Mouse (Mus musculus) cortical plate, adult 2 months (tissue): ENCODE measurements around the gene Top2a. TPM values are rescaled to one million over a fixed set of nuclear protein-coding genes. Genes with fewer than 3 reads are reported as not detected.

Source experiments
- H3K27ac ChIP-seq: fragments of 200-500 bp; 2 replicates; pipeline ENCODE4 v1.5.1; 2012; ENCODE audit warnings: low read length, control low read depth, inconsistent platforms; ENCODE audit not compliant: insufficient read depth
- H3K4me1 ChIP-seq: fragments of 200-500 bp; 2 replicates; pipeline ENCODE4 v1.6.1; 2011; ENCODE audit warnings: low read length; ENCODE audit not compliant: control insufficient read depth, insufficient read depth
- H3K4me3 ChIP-seq: fragments of 200-500 bp; 2 replicates; pipeline ENCODE4 v1.5.1; 2011; ENCODE audit warnings: mild to moderate bottlenecking, low read length, control low read depth; ENCODE audit not compliant: insufficient read depth
- CTCF ChIP-seq: fragments of 200-500 bp; IDR thresholded peaks from 2 replicates; pipeline ENCODE4 v1.5.1; 2011; ENCODE audit warnings: mild to moderate bottlenecking, control low read depth, low read length; ENCODE audit not compliant: insufficient read depth; ENCODE audit errors: extremely low read depth
- POLR2A ChIP-seq: fragments of 200-500 bp; IDR thresholded peaks from 2 replicates; pipeline ENCODE4 v1.6.1; 2011; ENCODE audit warnings: mild to moderate bottlenecking, low read length, control low read depth; ENCODE audit not compliant: insufficient read depth; ENCODE audit errors: extremely low read depth
- polyA plus RNA-seq: library from polyadenylated mRNA; depleted of rRNA; stranded (reverse); fragments of >200 nt; gene quantifications from 2 replicates; pipeline ENCODE4 v1.2.3, GENCODE M21; 2012

Gene Top2a
- polyA plus RNA-seq, 1 experiment, result 1.8 TPM

GRCm38 (mm10) chr11:98974871-98975719 lies 48.9 kb downstream of the Top2a start:
- H3K27ac ChIP-seq, result no peak overlapping the region
- no peaks in the 10 kb centered on the region for H3K4me1 ChIP-seq
- TF ChIP-seq CTCF (peak; percentile 89), POLR2A (no peak)
- H3K4me3 ChIP-seq, result no peak overlapping the region

- no peak overlapping the region for H3K4me3 ChIP-seq
- TF ChIP-seq POLR2A (no peak), CTCF (no peak)
- peaks cover 3% of the 10 kb centered on the region; the same call in 1 of the 2 replicates for H3K4me1 ChIP-seq
- no peak overlapping the region for H3K27ac ChIP-seq
These were observed 49.8 kb downstream of the Top2a start for GRCm38 (mm10) chr11:98974213-98974612.

GRCm38 (mm10) chr11:98973584-98973983 lies 50.4 kb downstream of the Top2a start:
- TF ChIP-seq POLR2A (no peak), CTCF (no peak)
- no peak overlapping the region for H3K4me3 ChIP-seq
- H3K27ac ChIP-seq, result no peak overlapping the region
- peaks cover 5% of the 10 kb centered on the region; the same call in 1 of the 2 replicates for H3K4me1 ChIP-seq

GRCm38 (mm10) chr11:98972801-98973360 lies 51.1 kb downstream of the Top2a start:
- H3K27ac ChIP-seq, result no peak overlapping the region
- no peak overlapping the region for H3K4me3 ChIP-seq
- peaks cover 5% of the 10 kb centered on the region; the same call in 1 of the 2 replicates for H3K4me1 ChIP-seq
- TF ChIP-seq CTCF, result no peak

GRCm38 (mm10) chr11:98972215-98972614 lies 51.8 kb downstream of the Top2a start:
- peaks cover 5% of the 10 kb centered on the region for H3K4me1 ChIP-seq
- no peak overlapping the region for H3K4me3 ChIP-seq
- TF ChIP-seq POLR2A (no peak), CTCF (peak; percentile 82)
- no peak overlapping the region for H3K27ac ChIP-seq

GRCm38 (mm10) chr11:98971316-98972031 lies 52.5 kb downstream of the Top2a start:
- Histone ChIP-seq H3K27ac (no peak overlapping the region), H3K4me1 (peaks cover 8% of the 10 kb centered on the region), H3K4me3 (no peak overlapping the region)
- TF ChIP-seq POLR2A, result no peak
- TF ChIP-seq CTCF, result no peak

- Histone ChIP-seq H3K4me3 (no peak overlapping the region), H3K4me1 (peaks cover 13% of the 10 kb centered on the region), H3K27ac (no peak overlapping the region)
- TF ChIP-seq POLR2A (no peak), CTCF (no peak)
These were observed 53.6 kb downstream of the Top2a start for GRCm38 (mm10) chr11:98970191-98970925.

- Histone ChIP-seq H3K27ac (no peak overlapping the region), H3K4me3 (no peak overlapping the region), H3K4me1 (peaks cover 15% of the 10 kb centered on the region)
- TF ChIP-seq CTCF, result no peak
These were observed 54.5 kb downstream of the Top2a start for GRCm38 (mm10) chr11:98969496-98969927.

GRCm38 (mm10) chr11:98968716-98969495 lies 55.1 kb downstream of the Top2a start:
- Histone ChIP-seq H3K27ac (no peak overlapping the region), H3K4me1 (peaks cover 15% of the 10 kb centered on the region), H3K4me3 (no peak overlapping the region)
- TF ChIP-seq CTCF (no peak), POLR2A (no peak)
